12 mouse cellular contexts compared by ENCODE assay signal in genomic region chr13:56588454-56589117, GRCm38 (mm10). TPM values are rescaled to one million over a fixed set of nuclear protein-coding genes. Genes with fewer than 3 reads are reported as not detected.
DNase-seq lines count a peak whose midpoint lies in the region; ATAC-seq and TF ChIP-seq lines count a peak whose summit lies in the region.
"Had no signal": no experiment of that assay in that cellular context is flagged by ENCODE, and none has a peak within 500 bp of the region (broad histone marks: within the 10 kb centered on the region; RNA-seq: fewer than 3 reads in every experiment).

No protein-coding gene starts in this region.

- no peak for ATAC-seq in hindbrain, postnatal 0 days
- no peak for ATAC-seq in forebrain, embryonic 16.5 days

- H3K9ac ChIP-seq in hindbrain, postnatal 0 days (replicated peaks; ENCODE audit: low read length) = no peak overlapping the region
- H3K9ac ChIP-seq in forebrain, embryonic 16.5 days (replicated peaks; ENCODE audit: low read depth, low read length) = no peak overlapping the region
- H3K9ac ChIP-seq: liver, embryonic 14.5 days had no signal

- H3K4me3 ChIP-seq in hindbrain, embryonic 10.5 days = no peak overlapping the region
- H3K4me3 ChIP-seq in hindbrain, postnatal 0 days (ENCODE audit: low read length) = no peak overlapping the region
- H3K4me3 ChIP-seq in heart, embryonic 10.5 days = no peak overlapping the region
- no peak overlapping the region for H3K4me3 ChIP-seq in forebrain, embryonic 16.5 days (replicated peaks; ENCODE audit: low read length)

- H3K4me1 ChIP-seq in hindbrain, embryonic 10.5 days (replicated peaks) = peaks cover 42% of the 10 kb centered on the region
- no peaks in the 10 kb centered on the region for H3K4me1 ChIP-seq in hindbrain, postnatal 0 days (ENCODE audit: insufficient read depth, low read length)
- peaks cover 49% of the 10 kb centered on the region for H3K4me1 ChIP-seq in heart, embryonic 10.5 days
- no peaks in the 10 kb centered on the region for H3K4me1 ChIP-seq in forebrain, embryonic 16.5 days (replicated peaks; ENCODE audit: control insufficient read depth, insufficient read depth, low read length)

- peak overlapping the region; percentile 25; the same call in 1 of the 2 replicates for H3K27ac ChIP-seq in hindbrain, embryonic 10.5 days
- no peak overlapping the region for H3K27ac ChIP-seq in hindbrain, postnatal 0 days
- H3K27ac ChIP-seq in heart, embryonic 10.5 days = peak overlapping the region; percentile 65
- H3K27ac ChIP-seq in forebrain, embryonic 16.5 days (ENCODE audit: low read length) = no peak overlapping the region
- H3K27ac ChIP-seq: liver, embryonic 14.5 days had no signal

- no peaks in the 10 kb centered on the region; the same call in 1 of the 2 replicates for H3K27me3 ChIP-seq in hindbrain, embryonic 10.5 days (ENCODE audit: insufficient read depth, poor library complexity, severe bottlenecking)
- H3K27me3 ChIP-seq in hindbrain, postnatal 0 days (ENCODE audit: insufficient read depth, low read length) = no peaks in the 10 kb centered on the region
- H3K27me3 ChIP-seq in heart, embryonic 10.5 days (ENCODE audit: insufficient read depth, poor library complexity, severe bottlenecking) = no peaks in the 10 kb centered on the region
- H3K27me3 ChIP-seq in forebrain, embryonic 16.5 days (replicated peaks; ENCODE audit: control insufficient read depth, insufficient read depth, low read length) = no peaks in the 10 kb centered on the region

- H3K4me2 ChIP-seq in hindbrain, postnatal 0 days (ENCODE audit: low read depth, low read length) = no peak overlapping the region
- H3K4me2 ChIP-seq in forebrain, embryonic 16.5 days (ENCODE audit: low read length) = no peak overlapping the region

- no peak for TF ChIP-seq CTCF in hindbrain, postnatal 0 days (IDR thresholded peaks at IDR 0.05; ENCODE audit: low read depth)

- no peak for DNase-seq in hindbrain, embryonic 10.5 days (ENCODE audit: low spot score)
- no peak for DNase-seq in hindbrain, postnatal 0 days (ENCODE audit: low spot score)
- peak; percentile 87 to 95 for DNase-seq in adrenal gland, adult (ENCODE audit: inconsistent age in 2 of 2, low spot score in 1 of 2)
- no peak for DNase-seq in heart, embryonic 10.5 days (ENCODE audit: low spot score)
- DNase-seq in lung, postnatal 36 days = peak; percentile 46
- DNase-seq in frontal cortex, postnatal 36 days (ENCODE audit: low spot score in 2 of 2) = no peak
- no peak for DNase-seq in left cerebral cortex, adult 11 months (ENCODE audit: low spot score)

- WGBS in hindbrain, embryonic 10.5 days = 90% methylated on average over 14 of the region's 14 CpGs
- WGBS in hindbrain, postnatal 0 days = 75% methylated on average over 14 of the region's 14 CpGs
- 76% methylated on average over 14 of the region's 14 CpGs for WGBS in heart, embryonic 10.5 days
- 84% methylated on average over 14 of the region's 14 CpGs for WGBS in forebrain, embryonic 16.5 days

- H3K9me3 ChIP-seq in hindbrain, embryonic 10.5 days = no peaks in the 10 kb centered on the region
- H3K9me3 ChIP-seq in hindbrain, postnatal 0 days (ENCODE audit: low read length) = no peaks in the 10 kb centered on the region
- H3K9me3 ChIP-seq in heart, embryonic 10.5 days = no peaks in the 10 kb centered on the region
- no peaks in the 10 kb centered on the region for H3K9me3 ChIP-seq in forebrain, embryonic 16.5 days (ENCODE audit: control insufficient read depth, low read length)

- H3K36me3 ChIP-seq in hindbrain, embryonic 10.5 days = no peaks in the 10 kb centered on the region
- no peaks in the 10 kb centered on the region for H3K36me3 ChIP-seq in hindbrain, postnatal 0 days (ENCODE audit: insufficient read depth, low read length)
- H3K36me3 ChIP-seq in heart, embryonic 10.5 days = no peaks in the 10 kb centered on the region
- no peaks in the 10 kb centered on the region for H3K36me3 ChIP-seq in forebrain, embryonic 16.5 days (ENCODE audit: control insufficient read depth, insufficient read depth)

RNA-seq across cellular contexts. Expression of gene Tgfbi, which starts 20.7 kb away (rescaled TPM):
- 38.4 and 42.9 TPM in 2 replicates for polyA plus RNA-seq in hindbrain, embryonic 10.5 days (2016; fragmentation: Nextera tagmentation; extraction: Ambion mirVana)
- 4.9 and 8.6 TPM in 2 replicates for total RNA-seq in hindbrain, postnatal 0 days (2014; rRNA removed)
- polyA plus RNA-seq in hindbrain, postnatal 0 days (2015; fragmentation: Nextera tagmentation; extraction: Ambion mirVana) = 6.2 and 7.1 TPM in 2 replicates
- polyA plus RNA-seq in heart, embryonic 10.5 days (2016; fragmentation: Nextera tagmentation; extraction: Ambion mirVana) = 50.4 and 66.2 TPM in 2 replicates
- 3.8 and 4.7 TPM in 2 replicates for polyA plus RNA-seq in forebrain, embryonic 16.5 days (2015; fragmentation: Nextera tagmentation; extraction: Ambion mirVana)

RNA-seq across cellular contexts. Expression of gene Lect2, which starts 40.3 kb away (rescaled TPM):
- polyA plus RNA-seq in hindbrain, embryonic 10.5 days (2016; fragmentation: Nextera tagmentation; extraction: Ambion mirVana) = not detected in 2 replicates
- not detected in 2 replicates for total RNA-seq in hindbrain, postnatal 0 days (2014; rRNA removed)
- polyA plus RNA-seq in hindbrain, postnatal 0 days (2015; fragmentation: Nextera tagmentation; extraction: Ambion mirVana) = 0.23 TPM in 1 of 2 replicates, not detected in the other
- polyA plus RNA-seq in heart, embryonic 10.5 days (2016; fragmentation: Nextera tagmentation; extraction: Ambion mirVana) = 0.41 and 8.8 TPM in 2 replicates
- not detected in 2 replicates for polyA plus RNA-seq in forebrain, embryonic 16.5 days (2015; fragmentation: Nextera tagmentation; extraction: Ambion mirVana)
- polyA plus RNA-seq: embryonic facial prominence, embryonic 11.5 days; heart, embryonic 16.5 days; neural tube, embryonic 11.5 days had no signal

Comparison
In these comparisons a context has a peak if more than half of its experiments do, and no peak if none do; other contexts are left out.
1. H3K27ac ChIP-seq: peak in hindbrain, embryonic 10.5 days (single experiment) and heart, embryonic 10.5 days (single experiment); none in hindbrain, postnatal 0 days (single experiment) and forebrain, embryonic 16.5 days (single experiment).
2. DNase-seq: peak in adrenal gland, adult (2 of 2) and lung, postnatal 36 days (single experiment); none in hindbrain, embryonic 10.5 days (single experiment), hindbrain, postnatal 0 days (single experiment), heart, embryonic 10.5 days (single experiment), frontal cortex, postnatal 36 days (0 of 2) and left cerebral cortex, adult 11 months (single experiment).